Comparison of ENCODE assay signal across 12 mouse cellular contexts in the genomic region with DNA sequence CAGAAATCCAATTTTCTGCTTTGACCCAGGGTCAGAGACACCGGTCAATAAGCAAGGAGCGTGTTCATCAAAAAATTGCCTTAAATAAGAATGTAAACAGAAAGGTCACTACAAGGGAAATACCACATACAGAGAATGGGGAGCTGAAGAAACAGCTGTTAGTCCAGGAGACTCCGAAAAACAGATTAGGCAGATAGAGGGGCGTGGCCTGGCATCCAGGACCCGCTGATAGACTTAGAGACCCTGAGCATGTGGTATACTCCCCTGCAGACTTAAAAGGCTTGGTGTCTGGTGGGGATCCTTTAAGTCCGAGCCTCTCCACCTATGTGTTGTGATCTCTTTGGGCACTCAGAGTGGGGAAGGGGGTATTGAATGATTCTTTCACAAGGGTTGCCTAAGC.
DNase-seq lines count a peak whose midpoint lies in the region; ATAC-seq and TF ChIP-seq lines count a peak whose summit lies in the region.
"Had no signal": no experiment of that assay in that cellular context is flagged by ENCODE, and none has a peak within 500 bp of the region (broad histone marks: within the 10 kb centered on the region; RNA-seq: fewer than 3 reads in every experiment).

No protein-coding gene starts in this region.

- no peaks in the 10 kb centered on the region for H3K27me3 ChIP-seq in heart, embryonic 10.5 days (ENCODE audit: insufficient read depth, poor library complexity, severe bottlenecking)
- peaks cover 54% of the 10 kb centered on the region for H3K27me3 ChIP-seq in midbrain, embryonic 10.5 days (ENCODE audit: low read depth, poor library complexity, severe bottlenecking)
- peaks cover 33% of the 10 kb centered on the region for H3K27me3 ChIP-seq in midbrain, embryonic 13.5 days
- H3K27me3 ChIP-seq in heart, postnatal 0 days (ENCODE audit: control insufficient read depth, insufficient read depth, low read length): no peaks in the 10 kb centered on the region

- TF ChIP-seq EP300 in heart, postnatal 0 days (IDR thresholded peaks at IDR 0.05; ENCODE audit: low read depth): no peak

- no peaks in the 10 kb centered on the region for H3K36me3 ChIP-seq in heart, embryonic 10.5 days
- no peaks in the 10 kb centered on the region for H3K36me3 ChIP-seq in midbrain, embryonic 10.5 days
- no peaks in the 10 kb centered on the region for H3K36me3 ChIP-seq in midbrain, embryonic 13.5 days
- H3K36me3 ChIP-seq in heart, postnatal 0 days (replicated peaks; ENCODE audit: control insufficient read depth, insufficient read depth, low read length): no peaks in the 10 kb centered on the region
- H3K36me3 ChIP-seq: midbrain, embryonic 12.5 days; neural tube, embryonic 12.5 days had no signal

- no peak for ATAC-seq in midbrain, embryonic 13.5 days
- ATAC-seq in heart, postnatal 0 days (ENCODE audit: insufficient read depth, low read depth): no peak
- ATAC-seq: CD4-positive, CD25-positive, alpha-beta regulatory T cell, adult 4 months; forebrain, embryonic 16.5 days had no signal

- H3K4me2 ChIP-seq in midbrain, embryonic 13.5 days (replicated peaks): no peak overlapping the region
- no peak overlapping the region for H3K4me2 ChIP-seq in heart, postnatal 0 days (ENCODE audit: low read depth, low read length)
- H3K4me2 ChIP-seq: midbrain, embryonic 12.5 days; neural tube, embryonic 12.5 days had no signal

- no peak overlapping the region for H3K9ac ChIP-seq in midbrain, embryonic 13.5 days (replicated peaks)
- no peak overlapping the region for H3K9ac ChIP-seq in heart, postnatal 0 days (replicated peaks; ENCODE audit: low read depth, low read length)
- H3K9ac ChIP-seq: midbrain, embryonic 12.5 days; neural tube, embryonic 12.5 days had no signal

- peaks cover 51% of the 10 kb centered on the region for H3K4me1 ChIP-seq in heart, embryonic 10.5 days
- H3K4me1 ChIP-seq in midbrain, embryonic 10.5 days: peaks cover 69% of the 10 kb centered on the region
- peaks cover 44% of the 10 kb centered on the region for H3K4me1 ChIP-seq in midbrain, embryonic 13.5 days (replicated peaks)
- peaks cover 25% of the 10 kb centered on the region for H3K4me1 ChIP-seq in heart, postnatal 0 days (ENCODE audit: control insufficient read depth, insufficient read depth)

- TF ChIP-seq CTCF in heart, postnatal 0 days (IDR thresholded peaks at IDR 0.05; ENCODE audit: low read depth): no peak

- H3K9me3 ChIP-seq in heart, embryonic 10.5 days: no peaks in the 10 kb centered on the region
- no peaks in the 10 kb centered on the region for H3K9me3 ChIP-seq in midbrain, embryonic 10.5 days (replicated peaks)
- H3K9me3 ChIP-seq in midbrain, embryonic 13.5 days: no peaks in the 10 kb centered on the region
- H3K9me3 ChIP-seq in heart, postnatal 0 days (replicated peaks; ENCODE audit: control insufficient read depth, low read length): no peaks in the 10 kb centered on the region
- H3K9me3 ChIP-seq: midbrain, embryonic 12.5 days; neural tube, embryonic 12.5 days had no signal

- H3K27ac ChIP-seq in heart, embryonic 10.5 days: peak overlapping the region; percentile 63
- H3K27ac ChIP-seq in midbrain, embryonic 10.5 days (replicated peaks): 0 out of 2 replicates have a peak overlapping the region, but pooled peaks have one; percentile 9
- H3K27ac ChIP-seq in midbrain, embryonic 13.5 days: no peak overlapping the region
- H3K27ac ChIP-seq in heart, postnatal 0 days (ENCODE audit: low read depth): peak overlapping the region; percentile 77
- H3K27ac ChIP-seq: midbrain, embryonic 12.5 days; neural tube, embryonic 12.5 days had no signal

- WGBS in heart, embryonic 10.5 days: 43% methylated on average over 6 of the region's 6 CpGs
- 37% methylated on average over 6 of the region's 6 CpGs for WGBS in midbrain, embryonic 10.5 days
- 34% methylated on average over 6 of the region's 6 CpGs for WGBS in midbrain, embryonic 13.5 days
- 43% methylated on average over 6 of the region's 6 CpGs for WGBS in heart, postnatal 0 days

- intact Hi-C loops in heart, postnatal 36 days (cut with DNase I): no loop called here

- no peak overlapping the region for H3K4me3 ChIP-seq in heart, embryonic 10.5 days
- H3K4me3 ChIP-seq in midbrain, embryonic 10.5 days: no peak overlapping the region
- no peak overlapping the region for H3K4me3 ChIP-seq in midbrain, embryonic 13.5 days (replicated peaks)
- H3K4me3 ChIP-seq in heart, postnatal 0 days (ENCODE audit: low read depth, low read length): no peak overlapping the region
- H3K4me3 ChIP-seq: midbrain, embryonic 12.5 days; neural tube, embryonic 12.5 days had no signal

- no peak for DNase-seq in heart, embryonic 10.5 days (ENCODE audit: low spot score)
- DNase-seq in heart, postnatal 36 days: no peak
- DNase-seq in midbrain, embryonic 10.5 days (ENCODE audit: low spot score): peak; percentile 34
- DNase-seq in heart, postnatal 0 days (ENCODE audit: low spot score): no peak
- no peak for DNase-seq in left cerebral cortex, adult 9 months (ENCODE audit: low spot score in 2 of 2)
- no peak for DNase-seq in cerebellum, adult 9-11 months
- no peak for DNase-seq in kidney, adult 9 months
